Mouse (Mus musculus): ENCODE data around the gene Nxph4. TPM values are rescaled to one million over a fixed set of nuclear protein-coding genes. Genes with fewer than 3 reads are reported as not detected.

Gene Nxph4
- polyA plus RNA-seq, 1 experiment: not detected

- TF ChIP-seq GATA1 (IDR thresholded peaks at IDR 0.05; ENCODE audit: low read length) (no peak), TAL1 (IDR thresholded peaks at IDR 0.05; ENCODE audit: low read length) (no peak)
- Histone ChIP-seq H3K4me1 (ENCODE audit: control insufficient read depth) (peaks cover 8% of the 10 kb centered on the region), H3K4me3 (replicated peaks) (no peak overlapping the region), H3K9me3 (ENCODE audit: control insufficient read depth, low read length) (peaks cover 9% of the 10 kb centered on the region; the same call in 1 of the 2 replicates), H3K27me3 (ENCODE audit: control insufficient read depth) (peaks cover 77% of the 10 kb centered on the region), H3K36me3 (ENCODE audit: control insufficient read depth) (no peaks in the 10 kb centered on the region; the same call in 1 of the 2 replicates)
Measured at GRCm38 (mm10) chr10:127534929-127535384, 598 bp upstream of the Nxph4 start.

GRCm38 (mm10) chr10:127531548-127531947, 2.8 kb downstream of the Nxph4 start:
- Histone ChIP-seq H3K4me3 (replicated peaks) (no peak overlapping the region), H3K27me3 (ENCODE audit: control insufficient read depth) (peaks cover 100% of the 10 kb centered on the region), H3K36me3 (ENCODE audit: control insufficient read depth) (no peaks in the 10 kb centered on the region), H3K4me1 (ENCODE audit: control insufficient read depth) (peaks cover 11% of the 10 kb centered on the region), H3K9me3 (ENCODE audit: control insufficient read depth, low read length) (peaks cover 12% of the 10 kb centered on the region; the same call in 1 of the 2 replicates)
- TF ChIP-seq TAL1 (IDR thresholded peaks at IDR 0.05; ENCODE audit: low read length): no peak
- no peak for TF ChIP-seq GATA1 (IDR thresholded peaks at IDR 0.05; ENCODE audit: low read length)

GRCm38 (mm10) chr10:127530945-127531344, 3.4 kb downstream of the Nxph4 start:
- Histone ChIP-seq H3K4me3 (replicated peaks) (no peak overlapping the region), H3K4me1 (ENCODE audit: control insufficient read depth) (peaks cover 14% of the 10 kb centered on the region)

GRCm38 (mm10) chr10:127527481-127527880, 6.9 kb downstream of the Nxph4 start:
- TF ChIP-seq TAL1 (IDR thresholded peaks at IDR 0.05; ENCODE audit: low read length): no peak
- TF ChIP-seq GATA1 (IDR thresholded peaks at IDR 0.05; ENCODE audit: low read length): no peak
- Histone ChIP-seq H3K4me3 (replicated peaks) (no peak overlapping the region), H3K36me3 (ENCODE audit: control insufficient read depth) (no peaks in the 10 kb centered on the region), H3K4me1 (ENCODE audit: control insufficient read depth) (peaks cover 10% of the 10 kb centered on the region), H3K9me3 (ENCODE audit: control insufficient read depth, low read length) (peaks cover 7% of the 10 kb centered on the region; the same call in 1 of the 2 replicates), H3K27me3 (ENCODE audit: control insufficient read depth) (peaks cover 97% of the 10 kb centered on the region)

More at GRCm38 (mm10) chr10:127530945-127531344, 3.4 kb downstream of the Nxph4 start:
- Histone ChIP-seq H3K36me3 (ENCODE audit: control insufficient read depth) (no peaks in the 10 kb centered on the region), H3K9me3 (ENCODE audit: control insufficient read depth, low read length) (peaks cover 13% of the 10 kb centered on the region; the same call in 1 of the 2 replicates), H3K27me3 (ENCODE audit: control insufficient read depth) (peaks cover 100% of the 10 kb centered on the region)
- no peak for TF ChIP-seq TAL1 (IDR thresholded peaks at IDR 0.05; ENCODE audit: low read length)
- no peak for TF ChIP-seq GATA1 (IDR thresholded peaks at IDR 0.05; ENCODE audit: low read length)

GRCm38 (mm10) chr10:127526681-127527080, 7.7 kb downstream of the Nxph4 start:
- Histone ChIP-seq H3K4me3 (replicated peaks) (no peak overlapping the region), H3K27me3 (ENCODE audit: control insufficient read depth) (peaks cover 89% of the 10 kb centered on the region), H3K9me3 (ENCODE audit: control insufficient read depth, low read length) (peaks cover 7% of the 10 kb centered on the region; the same call in 1 of the 2 replicates), H3K36me3 (ENCODE audit: control insufficient read depth) (no peaks in the 10 kb centered on the region), H3K4me1 (ENCODE audit: control insufficient read depth) (peaks cover 15% of the 10 kb centered on the region)
- TF ChIP-seq TAL1 (IDR thresholded peaks at IDR 0.05; ENCODE audit: low read length) (no peak), GATA1 (IDR thresholded peaks at IDR 0.05; ENCODE audit: low read length) (no peak)

- Histone ChIP-seq H3K4me1 (ENCODE audit: control insufficient read depth) (peaks cover 22% of the 10 kb centered on the region), H3K27me3 (ENCODE audit: control insufficient read depth) (peaks cover 83% of the 10 kb centered on the region), H3K9me3 (ENCODE audit: control insufficient read depth, low read length) (peaks cover 7% of the 10 kb centered on the region; the same call in 1 of the 2 replicates), H3K4me3 (replicated peaks) (no peak overlapping the region), H3K36me3 (ENCODE audit: control insufficient read depth) (peaks cover 4% of the 10 kb centered on the region)
- TF ChIP-seq TAL1 (IDR thresholded peaks at IDR 0.05; ENCODE audit: low read length): no peak
- no peak for TF ChIP-seq GATA1 (IDR thresholded peaks at IDR 0.05; ENCODE audit: low read length)
Measured at GRCm38 (mm10) chr10:127526048-127526447, 8.3 kb downstream of the Nxph4 start.

- peaks cover 17% of the 10 kb centered on the region for H3K36me3 ChIP-seq (ENCODE audit: control insufficient read depth)
- TF ChIP-seq TAL1 (IDR thresholded peaks at IDR 0.05; ENCODE audit: low read length) (no peak), GATA1 (IDR thresholded peaks at IDR 0.05; ENCODE audit: low read length) (no peak)
- peaks cover 35% of the 10 kb centered on the region for H3K4me1 ChIP-seq (ENCODE audit: control insufficient read depth)
- H3K4me3 ChIP-seq (replicated peaks): no peak overlapping the region
- peaks cover 70% of the 10 kb centered on the region for H3K27me3 ChIP-seq (ENCODE audit: control insufficient read depth)
- H3K9me3 ChIP-seq (ENCODE audit: control insufficient read depth, low read length): peaks cover 9% of the 10 kb centered on the region; the same call in 1 of the 2 replicates
Measured at GRCm38 (mm10) chr10:127524646-127525255, 9.6 kb downstream of the Nxph4 start.

GRCm38 (mm10) chr10:127522088-127522581, 12.2 kb downstream of the Nxph4 start, which contains the start of gene Shmt2:
Shmt2 (minus strand) TSS chr10:127522444.
- peaks cover 44% of the 10 kb centered on the region for H3K27me3 ChIP-seq (ENCODE audit: control insufficient read depth)
- H3K4me1 ChIP-seq (ENCODE audit: control insufficient read depth): peaks cover 54% of the 10 kb centered on the region
- peaks cover 9% of the 10 kb centered on the region; the same call in 1 of the 2 replicates for H3K9me3 ChIP-seq (ENCODE audit: control insufficient read depth, low read length)
- TF ChIP-seq TAL1 (IDR thresholded peaks at IDR 0.05; ENCODE audit: low read length) (no peak), GATA1 (IDR thresholded peaks at IDR 0.05; ENCODE audit: low read length) (no peak)
- peaks cover 43% of the 10 kb centered on the region for H3K36me3 ChIP-seq (ENCODE audit: control insufficient read depth)
- peak within 1 kb of the TSS; percentile 82 for H3K4me3 ChIP-seq (replicated peaks)

- Histone ChIP-seq H3K4me3 (replicated peaks) (peak overlapping the region; percentile 82), H3K27me3 (ENCODE audit: control insufficient read depth) (peaks cover 42% of the 10 kb centered on the region), H3K36me3 (ENCODE audit: control insufficient read depth) (peaks cover 48% of the 10 kb centered on the region), H3K4me1 (ENCODE audit: control insufficient read depth) (peaks cover 58% of the 10 kb centered on the region), H3K9me3 (ENCODE audit: control insufficient read depth, low read length) (peaks cover 9% of the 10 kb centered on the region; the same call in 1 of the 2 replicates)
- no peak for TF ChIP-seq TAL1 (IDR thresholded peaks at IDR 0.05; ENCODE audit: low read length)
- TF ChIP-seq GATA1 (IDR thresholded peaks at IDR 0.05; ENCODE audit: low read length): no peak
Measured at GRCm38 (mm10) chr10:127521611-127522080, 12.7 kb downstream of the Nxph4 start.
